Mouse (Mus musculus): ENCODE data around the gene Nxnl1. TPM values are rescaled to one million over a fixed set of nuclear protein-coding genes. Genes with fewer than 3 reads are reported as not detected.

The Nxnl1 gene
- polyA plus RNA-seq, 1 experiment from 2014 or later: 0.13 TPM

- WGBS: 3% methylated on average over 55 of the region's 65 CpGs
- Histone ChIP-seq H3K36me3 (ENCODE audit: insufficient read depth, low read length) (no peaks in the 10 kb centered on the region), H3K4me1 (ENCODE audit: insufficient read depth, low read depth, low read length) (peaks cover 5% of the 10 kb centered on the region; the same call in 1 of the 2 replicates), H3K27me3 (replicated peaks; ENCODE audit: insufficient read depth, low read length) (peaks cover 14% of the 10 kb centered on the region; the same call in 1 of the 2 replicates), H3K27ac (ENCODE audit: low read length) (no peak overlapping the region), H3K4me2 (replicated peaks; ENCODE audit: low read depth, low read length) (peak overlapping the region; percentile 50), H3K4me3 (ENCODE audit: low read depth, low read length) (peak overlapping the region; percentile 17; the same call in 1 of the 2 replicates), H3K9me3 (ENCODE audit: low read length) (no peaks in the 10 kb centered on the region), H3K9ac (replicated peaks; ENCODE audit: low read depth) (no peak overlapping the region)
- DNase-seq (ENCODE audit: low spot score): no peak
- TF ChIP-seq EP300 (IDR thresholded peaks at IDR 0.05): no peak
- no peak for TF ChIP-seq CTCF (IDR thresholded peaks at IDR 0.05)
- peak; percentile 4 for ATAC-seq
Measured at GRCm38 (mm10) chr8:71601939-71602665, 35.7 kb upstream of the Nxnl1 start.

- ATAC-seq (no peak), DNase-seq (ENCODE audit: low spot score) (no peak)
- no peak overlapping the region for H3K9ac ChIP-seq (replicated peaks; ENCODE audit: low read depth)
- no peaks in the 10 kb centered on the region for H3K36me3 ChIP-seq (ENCODE audit: insufficient read depth, low read length)
- H3K4me1 ChIP-seq (ENCODE audit: insufficient read depth, low read depth, low read length): peaks cover 5% of the 10 kb centered on the region; the same call in 1 of the 2 replicates
- H3K4me3 ChIP-seq (ENCODE audit: low read depth, low read length): no peak overlapping the region
- peaks cover 14% of the 10 kb centered on the region; the same call in 1 of the 2 replicates for H3K27me3 ChIP-seq (replicated peaks; ENCODE audit: insufficient read depth, low read length)
- 89% methylated on average over 5 of the region's 5 CpGs for WGBS
- H3K4me2 ChIP-seq (replicated peaks; ENCODE audit: low read depth, low read length): no peak overlapping the region
- no peaks in the 10 kb centered on the region for H3K9me3 ChIP-seq (ENCODE audit: low read length)
- TF ChIP-seq EP300 (IDR thresholded peaks at IDR 0.05) (no peak), CTCF (IDR thresholded peaks at IDR 0.05) (no peak)
- no peak overlapping the region for H3K27ac ChIP-seq (ENCODE audit: low read length)
Measured at GRCm38 (mm10) chr8:71598841-71599240, 32.4 kb upstream of the Nxnl1 start.

- Histone ChIP-seq H3K36me3 (ENCODE audit: insufficient read depth, low read length) (no peaks in the 10 kb centered on the region), H3K9ac (replicated peaks; ENCODE audit: low read depth) (no peak overlapping the region), H3K4me2 (replicated peaks; ENCODE audit: low read depth, low read length) (no peak overlapping the region), H3K4me1 (ENCODE audit: insufficient read depth, low read depth, low read length) (peaks cover 5% of the 10 kb centered on the region; the same call in 1 of the 2 replicates), H3K9me3 (ENCODE audit: low read length) (no peaks in the 10 kb centered on the region), H3K27ac (ENCODE audit: low read length) (no peak overlapping the region), H3K4me3 (ENCODE audit: low read depth, low read length) (no peak overlapping the region), H3K27me3 (replicated peaks; ENCODE audit: insufficient read depth, low read length) (peaks cover 14% of the 10 kb centered on the region; the same call in 1 of the 2 replicates)
- DNase-seq (ENCODE audit: low spot score) (no peak), ATAC-seq (no peak)
- TF ChIP-seq EP300 (IDR thresholded peaks at IDR 0.05) (no peak), CTCF (IDR thresholded peaks at IDR 0.05) (no peak)
Measured at GRCm38 (mm10) chr8:71598375-71598774, 32.0 kb upstream of the Nxnl1 start.

GRCm38 (mm10) chr8:71597451-71597850, 31.1 kb upstream of the Nxnl1 start, which contains the start of gene Fam129c:
Fam129c (plus strand) TSS chr8:71597648.
- H3K9ac ChIP-seq (replicated peaks; ENCODE audit: low read depth): no peak within 1 kb of the TSS
- DNase-seq (ENCODE audit: low spot score) (no peak), ATAC-seq (no peak)
- H3K4me2 ChIP-seq (replicated peaks; ENCODE audit: low read depth, low read length): no peak within 1 kb of the TSS
- H3K36me3 ChIP-seq (ENCODE audit: insufficient read depth, low read length): no peaks in the 10 kb centered on the region
- 87% methylated on average over 3 of the region's 3 CpGs for WGBS
- no peak within 1 kb of the TSS for H3K4me3 ChIP-seq (ENCODE audit: low read depth, low read length)
- peaks cover 6% of the 10 kb centered on the region; the same call in 1 of the 2 replicates for H3K4me1 ChIP-seq (ENCODE audit: insufficient read depth, low read depth, low read length)
- H3K9me3 ChIP-seq (ENCODE audit: low read length): no peaks in the 10 kb centered on the region
- TF ChIP-seq EP300 (IDR thresholded peaks at IDR 0.05) (no peak), CTCF (IDR thresholded peaks at IDR 0.05) (no peak)
- no peak within 1 kb of the TSS for H3K27ac ChIP-seq (ENCODE audit: low read length)
- peaks cover 9% of the 10 kb centered on the region; the same call in 1 of the 2 replicates for H3K27me3 ChIP-seq (replicated peaks; ENCODE audit: insufficient read depth, low read length)

DNA sequence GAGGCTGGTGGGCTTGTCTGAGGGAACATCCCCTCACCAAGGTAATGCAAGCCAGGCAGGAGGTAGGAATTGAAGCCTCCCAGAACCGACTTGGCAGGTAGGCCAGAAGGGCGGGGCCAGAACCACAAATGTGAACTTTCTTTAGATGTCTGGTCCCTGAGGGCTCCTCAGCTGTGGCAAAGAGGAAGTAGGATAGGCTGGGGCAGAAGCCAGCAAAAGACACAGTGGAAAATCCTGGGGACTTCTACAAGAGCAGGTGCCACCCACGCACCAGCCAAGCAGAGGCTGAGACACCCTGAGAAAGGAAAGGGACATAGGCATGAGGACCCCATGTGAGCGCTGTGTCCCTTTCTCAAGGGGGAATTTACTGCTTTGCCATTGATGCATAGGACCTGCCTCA, 30.4 kb upstream of the Nxnl1 start:
- TF ChIP-seq EP300 (IDR thresholded peaks at IDR 0.05) (no peak), CTCF (IDR thresholded peaks at IDR 0.05) (no peak)
- Histone ChIP-seq H3K27me3 (replicated peaks; ENCODE audit: insufficient read depth, low read length) (peaks cover 4% of the 10 kb centered on the region; the same call in 1 of the 2 replicates), H3K4me1 (ENCODE audit: insufficient read depth, low read depth, low read length) (peaks cover 4% of the 10 kb centered on the region; the same call in 1 of the 2 replicates), H3K9me3 (ENCODE audit: low read length) (no peaks in the 10 kb centered on the region), H3K4me3 (ENCODE audit: low read depth, low read length) (no peak overlapping the region), H3K27ac (ENCODE audit: low read length) (no peak overlapping the region), H3K4me2 (replicated peaks; ENCODE audit: low read depth, low read length) (no peak overlapping the region), H3K36me3 (ENCODE audit: insufficient read depth, low read length) (no peaks in the 10 kb centered on the region), H3K9ac (replicated peaks; ENCODE audit: low read depth) (no peak overlapping the region)
- no peak for ATAC-seq
- DNase-seq (ENCODE audit: low spot score): no peak
- WGBS: 69% methylated on average over 4 of the region's 4 CpGs

- H3K4me3 ChIP-seq (ENCODE audit: low read depth, low read length): no peak overlapping the region
- WGBS: 60% methylated on average over 6 of the region's 6 CpGs
- no peak for DNase-seq (ENCODE audit: low spot score)
Measured at GRCm38 (mm10) chr8:71596384-71596783, 30.0 kb upstream of the Nxnl1 start.

More at GRCm38 (mm10) chr8:71596384-71596783, 30.0 kb upstream of the Nxnl1 start:
- Histone ChIP-seq H3K27me3 (replicated peaks; ENCODE audit: insufficient read depth, low read length) (peaks cover under 1% of the 10 kb centered on the region; the same call in 1 of the 2 replicates), H3K4me1 (ENCODE audit: insufficient read depth, low read depth, low read length) (peaks cover 5% of the 10 kb centered on the region; the same call in 1 of the 2 replicates), H3K9ac (replicated peaks; ENCODE audit: low read depth) (no peak overlapping the region), H3K27ac (ENCODE audit: low read length) (no peak overlapping the region), H3K36me3 (ENCODE audit: insufficient read depth, low read length) (no peaks in the 10 kb centered on the region), H3K9me3 (ENCODE audit: low read length) (no peaks in the 10 kb centered on the region), H3K4me2 (replicated peaks; ENCODE audit: low read depth, low read length) (no peak overlapping the region)
- ATAC-seq: no peak
- TF ChIP-seq EP300 (IDR thresholded peaks at IDR 0.05) (no peak), CTCF (IDR thresholded peaks at IDR 0.05) (no peak)

Data from lung, postnatal 0 days (tissue).